Mouse (Mus musculus): Measurements from ENCODE around the gene Cryge.
A peak's percentile ranks its signal among the peaks of the same experiment; 100 is the strongest.
"Not testable (repeated sequence)": the region's sequence is repeated elsewhere in the genome, so short reads cannot be mapped to it uniquely, and the experiment has no call there.

Gene Cryge

DNA sequence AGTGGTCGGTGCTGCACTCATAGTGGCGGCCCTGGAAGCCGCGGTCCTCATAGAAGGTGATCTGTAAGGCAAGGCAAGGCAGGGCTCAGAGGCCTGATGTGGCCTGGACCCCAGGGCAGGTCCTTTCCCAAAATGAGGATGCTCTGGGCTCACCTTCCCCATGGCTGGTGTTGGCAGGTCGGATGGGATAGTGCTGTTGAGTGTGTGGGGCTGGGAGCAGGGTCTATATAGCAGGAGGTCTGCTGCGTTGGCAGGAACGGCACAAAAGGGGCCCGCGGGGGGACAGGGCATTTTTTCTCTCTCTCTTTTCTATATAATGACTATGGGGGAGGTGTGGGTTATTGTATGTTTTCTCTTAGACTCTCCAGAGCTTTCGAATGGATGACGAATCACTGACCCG is at the start of gene Cryge:
TSS of gene Cryge (minus strand) at position 198 of the 400 bp plus-strand sequence.
- DNase-seq (ENCODE audit: low spot score), result not testable (repeated sequence)

GRCm38 (mm10) chr1:65096953-65097352 is 46.0 kb upstream of the Cryge start:
- no peak for DNase-seq (ENCODE audit: low spot score)

DNA sequence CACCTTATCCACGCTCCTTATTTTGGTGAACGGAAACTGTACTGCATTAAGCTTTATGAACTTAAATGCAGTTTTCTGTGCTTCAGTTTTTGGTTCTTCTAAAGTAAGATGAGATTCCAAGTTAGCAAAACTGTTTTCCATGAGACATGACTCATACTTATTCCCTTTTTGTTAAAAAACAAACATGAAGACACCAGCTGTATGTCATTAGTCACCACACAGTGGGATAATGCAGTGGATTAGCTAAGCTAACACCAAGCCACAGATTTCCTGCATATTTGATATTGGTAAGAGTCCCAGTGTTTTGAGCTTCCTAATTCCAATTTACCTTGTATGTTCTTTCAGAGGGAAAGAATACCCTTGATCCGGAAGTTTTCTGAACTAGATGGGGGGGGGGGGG is 40.6 kb upstream of the Cryge start:
- DNase-seq (ENCODE audit: low spot score), result no peak

DNA sequence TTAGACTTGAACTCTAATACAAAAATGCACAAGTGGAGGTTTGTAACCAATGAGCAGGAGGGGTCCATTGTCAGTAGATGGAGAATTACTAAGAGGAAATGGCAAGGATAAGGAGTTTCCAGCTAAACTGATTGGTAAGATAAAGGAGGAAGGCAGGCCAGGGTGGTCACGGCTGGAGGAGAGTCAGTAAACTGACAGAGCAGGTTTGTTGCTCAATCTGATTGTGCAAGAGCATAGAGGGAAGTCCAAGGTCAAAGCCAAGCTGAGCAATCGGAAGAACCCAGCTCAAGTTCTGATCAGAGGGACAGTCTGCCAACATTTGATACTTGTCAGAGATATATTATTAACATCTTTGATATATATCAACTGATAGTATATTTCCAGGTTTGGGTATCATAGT is 39.4 kb upstream of the Cryge start:
- DNase-seq (ENCODE audit: low spot score), result no peak

DNA sequence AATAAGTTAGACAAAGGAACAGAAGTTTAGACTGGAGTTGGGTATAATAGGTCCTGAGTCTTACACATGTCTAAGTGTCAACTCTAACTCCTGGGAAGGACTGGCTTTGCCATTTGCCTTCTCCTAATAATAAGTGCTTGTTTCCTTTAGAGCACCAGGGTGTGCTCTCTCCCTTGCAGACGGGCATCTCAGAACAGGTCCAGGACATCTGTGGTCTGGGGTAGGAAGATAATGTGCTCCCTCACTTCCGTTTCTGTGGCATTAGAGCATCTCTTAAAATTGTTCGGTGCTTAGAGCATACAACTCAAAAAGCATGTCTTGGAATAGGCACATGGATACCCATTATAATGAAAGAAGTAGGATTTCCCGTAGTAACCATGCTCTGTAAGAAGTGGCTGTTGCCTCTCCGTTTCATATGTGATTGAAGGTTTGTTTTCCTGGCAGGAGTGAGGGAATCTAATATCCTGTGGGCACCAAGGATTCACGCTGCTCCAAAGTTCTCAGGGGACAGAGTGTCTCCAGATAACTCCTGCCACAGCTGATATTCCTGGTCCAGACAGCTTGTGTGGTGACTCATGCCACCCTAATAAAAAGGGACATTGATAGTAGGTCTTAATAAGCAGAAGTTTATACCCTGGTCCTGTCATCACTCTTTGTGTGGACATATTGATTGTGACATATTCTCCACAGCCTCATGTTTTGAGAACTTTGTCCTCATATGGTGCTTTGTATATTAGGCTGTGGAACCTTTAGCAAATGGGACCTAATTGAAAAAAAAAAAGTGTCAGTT is 37.8 kb upstream of the Cryge start:
- no peak for DNase-seq (ENCODE audit: low spot score)

DNA sequence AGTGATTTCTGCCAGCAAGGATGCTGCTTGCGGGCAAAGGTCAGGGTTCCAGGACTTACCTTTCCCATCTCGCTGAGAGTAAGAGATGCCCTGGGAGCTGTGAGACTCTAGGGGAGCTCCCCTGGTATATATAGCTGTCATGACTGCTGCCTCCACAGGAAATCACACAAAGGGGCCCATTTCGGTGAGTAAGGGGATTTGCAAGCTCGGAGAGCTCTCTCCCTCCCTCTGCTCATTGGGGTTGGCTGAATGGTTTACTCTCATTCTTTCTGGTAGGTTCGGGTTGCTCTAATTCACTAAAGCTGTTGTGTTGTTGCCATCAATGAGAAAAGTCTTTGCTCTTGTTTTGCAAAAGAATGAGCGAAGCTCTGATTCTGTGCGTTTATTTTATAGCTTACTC is 31.2 kb upstream of the Cryge start, which contains the start of gene Crygb:
TSS of gene Crygb (minus strand) at position 101 of the 400 bp plus-strand sequence.
- no peak for DNase-seq (ENCODE audit: low spot score)

DNA sequence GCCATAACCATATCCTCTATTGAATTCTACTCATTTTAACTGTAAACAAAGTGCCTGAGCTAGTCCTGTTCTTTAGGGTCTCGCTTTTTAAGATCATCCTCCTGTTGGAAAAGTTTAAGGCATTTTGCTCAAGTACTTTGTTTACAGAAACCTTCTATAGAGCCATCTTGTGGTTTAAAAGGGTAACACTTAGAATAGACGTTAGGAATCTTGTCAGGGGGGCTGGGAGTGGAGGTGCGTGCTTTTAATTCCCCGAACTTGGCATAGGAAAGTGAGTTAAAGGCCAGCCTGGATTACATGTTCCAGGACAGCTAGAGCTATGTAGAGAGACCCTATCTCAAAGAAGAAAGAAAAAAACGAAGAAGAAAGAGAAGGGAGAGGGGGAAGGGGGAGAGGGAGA is 24.7 kb upstream of the Cryge start:
- DNase-seq (ENCODE audit: low spot score), result no peak

DNA sequence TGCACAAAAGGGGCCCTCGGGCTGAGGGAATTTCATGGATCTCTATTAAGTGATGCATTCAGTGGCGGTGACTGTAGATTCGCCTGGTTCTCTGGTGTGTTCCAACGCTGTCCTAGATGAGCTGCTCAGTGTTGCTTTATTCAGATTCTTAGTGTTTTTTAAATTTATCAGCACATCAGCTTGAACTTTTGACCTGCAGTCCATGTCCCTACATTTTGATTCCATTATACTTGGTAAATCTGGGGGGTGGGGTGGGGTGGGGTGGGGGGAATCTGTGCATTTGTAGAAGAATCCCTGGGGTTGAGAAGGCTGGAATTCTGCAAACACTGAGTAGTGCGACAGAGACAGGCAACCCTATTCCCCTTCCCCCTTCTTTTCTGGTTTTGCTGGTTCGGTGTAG is 22.6 kb upstream of the Cryge start, which contains the start of gene Crygc:
TSS of gene Crygc (minus strand) at position 101 of the 400 bp plus-strand sequence.
- no peak for DNase-seq (ENCODE audit: low spot score)

DNA sequence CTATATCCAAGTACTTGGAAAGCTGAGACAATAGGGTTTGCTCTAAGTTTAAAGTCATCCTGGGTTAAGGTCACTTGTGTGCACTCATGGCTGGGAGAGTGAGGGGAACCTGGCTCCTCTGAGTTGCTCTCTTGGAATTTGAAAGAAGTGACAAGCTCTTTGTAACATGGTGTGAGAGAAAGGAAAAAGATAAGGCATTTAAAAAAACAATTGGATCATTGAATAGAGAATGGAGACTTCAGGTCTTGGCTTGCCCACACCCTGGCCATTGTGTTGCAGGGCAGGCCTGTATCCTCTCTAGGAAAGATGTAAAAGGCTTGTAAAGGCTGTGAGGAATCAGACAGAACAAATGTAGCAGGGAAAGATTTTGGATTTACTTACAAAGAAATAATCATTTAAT is 16.9 kb upstream of the Cryge start:
- no peak for DNase-seq (ENCODE audit: low spot score)

DNA sequence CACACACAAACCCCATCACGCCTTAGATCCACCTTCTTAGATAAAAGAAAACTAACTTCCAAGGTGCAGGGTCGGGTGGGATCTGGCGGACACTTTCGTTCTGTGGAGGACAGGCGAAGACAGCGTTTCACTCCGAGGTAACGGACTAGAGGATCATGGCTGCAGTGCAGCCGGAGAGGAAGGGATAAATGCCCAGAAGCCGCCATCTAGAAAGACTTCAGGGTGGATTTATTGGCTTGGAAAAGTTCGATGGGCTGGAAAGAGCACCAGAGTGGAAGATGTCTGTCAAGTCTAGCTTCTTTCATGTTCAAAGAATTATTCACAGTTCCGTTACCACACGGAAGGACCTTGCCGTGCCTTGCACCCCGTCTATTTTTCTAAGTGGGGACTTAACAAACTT is 13.3 kb upstream of the Cryge start:
- no peak for DNase-seq (ENCODE audit: low spot score)

GRCm38 (mm10) chr1:65063352-65063751 is 12.4 kb upstream of the Cryge start, which contains the start of gene Crygd:
Gene Crygd, minus strand, starts transcription at chr1:65063452.
- DNase-seq (ENCODE audit: low spot score), result no peak

DNA sequence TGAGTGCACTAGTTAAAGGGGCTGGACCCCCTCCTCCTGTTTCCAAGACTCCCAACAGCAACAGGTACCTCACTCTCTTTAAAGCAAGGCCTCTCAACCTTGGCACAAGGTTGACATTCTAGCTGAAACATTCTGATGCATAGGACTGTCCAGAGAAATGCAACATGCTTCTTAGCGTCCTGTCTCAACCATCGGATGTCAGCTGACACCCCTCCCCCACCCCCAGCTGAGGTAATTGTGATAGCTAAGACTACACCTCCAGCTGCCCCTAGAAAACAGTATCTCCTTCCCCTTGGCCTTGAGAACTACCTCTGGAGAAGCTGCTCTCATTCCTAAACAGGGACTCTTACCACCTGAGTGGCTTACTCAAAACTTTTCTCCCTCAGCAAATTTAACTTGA is 1.2 kb upstream of the Cryge start:
- DNase-seq (ENCODE audit: low spot score), result no peak

- DNase-seq (ENCODE audit: low spot score), result no peak
Observed at GRCm38 (mm10) chr1:65051696-65052095, 747 bp upstream of the Cryge start.

DNA sequence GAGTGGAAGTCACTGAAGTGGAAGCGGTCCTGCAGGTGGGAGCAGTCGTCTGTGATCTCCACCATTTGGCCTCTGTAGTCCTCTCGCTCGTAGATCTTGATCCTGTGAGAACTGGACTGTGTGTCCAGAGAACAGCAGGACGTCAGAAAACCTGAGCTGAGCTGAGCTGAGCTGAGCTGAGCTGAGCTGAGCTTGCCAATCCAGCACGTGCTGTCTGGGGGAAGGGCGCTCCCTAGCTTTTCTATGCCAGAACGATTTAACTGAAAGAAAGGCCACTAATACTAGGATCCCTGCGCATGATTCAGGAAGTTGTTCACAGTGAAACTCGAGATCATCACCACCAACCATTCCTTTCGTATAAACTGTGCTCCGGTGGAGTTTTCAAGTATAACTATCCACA is 2.2 kb downstream of the Cryge start:
- no peak for DNase-seq (ENCODE audit: low spot score)

DNA sequence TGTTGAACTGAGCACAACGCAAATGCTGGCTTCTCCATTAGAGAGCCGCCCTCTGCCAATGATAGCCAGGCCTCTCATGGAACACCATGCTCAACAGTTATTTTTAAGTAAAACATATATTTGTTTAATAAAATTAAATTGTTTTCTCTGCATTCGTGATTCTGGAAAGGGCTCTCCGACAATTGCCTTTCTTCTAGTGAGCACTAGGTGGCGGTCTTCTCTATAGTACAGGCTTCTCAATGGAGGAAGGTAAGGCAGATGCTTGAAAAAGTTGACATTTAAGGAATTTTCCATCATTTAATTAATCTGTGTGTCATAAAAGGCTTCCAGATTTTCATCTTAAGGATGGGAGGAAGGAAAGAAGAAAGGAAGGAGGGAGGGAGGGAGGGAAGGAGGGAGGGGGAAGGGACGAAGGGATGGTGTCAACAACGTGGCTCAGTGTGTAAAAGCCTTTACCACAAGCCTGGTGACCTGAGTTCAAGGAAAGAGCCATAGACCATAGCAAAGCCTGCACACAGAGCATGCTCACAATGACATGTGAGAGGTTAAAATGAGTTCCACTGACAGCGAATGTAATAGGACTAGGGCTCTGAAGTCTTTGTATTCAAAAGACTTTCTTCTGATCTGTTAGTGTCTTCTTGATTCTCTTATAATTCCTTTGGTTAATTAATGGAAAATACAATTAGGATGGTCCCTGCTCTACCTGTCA is 4.4 kb downstream of the Cryge start:
- DNase-seq (ENCODE audit: low spot score), result peak; percentile 5

GRCm38 (mm10) chr1:65043433-65043832 is 7.5 kb downstream of the Cryge start:
- no peak for DNase-seq (ENCODE audit: low spot score)

- no peak for DNase-seq (ENCODE audit: low spot score)
Observed at GRCm38 (mm10) chr1:65041837-65042236, 9.1 kb downstream of the Cryge start.

- no peak for DNase-seq (ENCODE audit: low spot score)
Observed at GRCm38 (mm10) chr1:65040806-65041205, 10.1 kb downstream of the Cryge start.

- DNase-seq (ENCODE audit: low spot score), result no peak
Observed at GRCm38 (mm10) chr1:65039679-65040078, 11.3 kb downstream of the Cryge start.

DNA sequence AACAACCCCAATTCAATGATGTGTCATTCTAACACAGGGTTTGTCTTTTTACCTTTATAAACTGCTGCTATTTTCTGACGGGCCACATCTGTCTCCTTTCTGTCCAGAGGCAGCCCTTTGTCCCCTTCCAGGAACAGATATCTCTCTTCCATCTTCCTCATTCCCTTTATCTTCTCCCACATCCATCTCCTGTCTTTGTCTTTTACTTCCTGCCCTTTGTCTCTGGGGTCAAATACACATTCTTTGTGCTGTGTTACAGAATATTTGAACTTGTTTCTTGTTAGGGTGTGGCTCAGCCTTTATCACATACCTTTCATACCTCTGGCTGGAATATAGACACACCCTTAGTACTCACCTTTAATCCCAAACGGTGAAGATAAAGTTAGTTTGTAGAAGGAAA is 13.4 kb downstream of the Cryge start:
- no peak for DNase-seq (ENCODE audit: low spot score)

GRCm38 (mm10) chr1:65035513-65035912 is 15.4 kb downstream of the Cryge start:
- no peak for DNase-seq (ENCODE audit: low spot score)

DNA sequence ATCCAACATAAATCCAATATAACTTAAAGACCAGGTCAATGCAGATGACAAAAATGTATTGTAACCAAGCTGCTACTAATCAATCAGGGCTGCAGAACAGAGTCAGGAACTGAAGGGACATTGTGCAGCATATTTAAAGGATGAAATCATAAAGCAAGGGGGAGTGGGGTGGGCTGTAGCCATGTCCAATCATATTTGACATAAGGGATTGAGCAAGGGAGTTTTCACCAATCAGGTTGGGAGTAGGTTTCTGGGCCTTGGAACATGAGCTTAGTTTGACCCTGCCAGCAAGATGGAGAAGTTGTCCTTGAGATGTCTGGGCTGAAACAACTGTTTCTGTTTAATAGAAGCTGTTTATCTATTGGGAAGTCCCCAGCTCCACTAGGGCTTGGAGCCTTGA is 18.3 kb downstream of the Cryge start, which contains the start of gene Akr1cl:
TSS of gene Akr1cl (minus strand) at position 119 of the 400 bp plus-strand sequence.
- no peak for DNase-seq (ENCODE audit: low spot score)

- DNase-seq (ENCODE audit: low spot score), result no peak
Observed at GRCm38 (mm10) chr1:65028206-65028605, 22.7 kb downstream of the Cryge start.
